Mouse (Mus musculus) megakaryocyte-erythroid progenitor cell, adult 5-6 weeks (primary cell): Measurements from ENCODE around the gene Notch3. TPM values are rescaled to one million over a fixed set of nuclear protein-coding genes. Genes with fewer than 3 reads are reported as not detected.
"Not testable (repeated sequence)": the region's sequence is repeated elsewhere in the genome, so short reads cannot be mapped to it uniquely, and the experiment has no call there.

Source experiments
- ATAC-seq: replicated peaks from 2 replicates; pipeline ENCODE4 v1.8.0; 2016; ENCODE audit warnings: mild to moderate bottlenecking, inconsistent platforms; ENCODE audit not compliant: severe bottlenecking, poor library complexity, low FRiP score, low TSS enrichment
- total RNA-seq, 2 experiments: library from RNA; stranded (forward) in 1 of 2; stranded (reverse) in 1 of 2; fragments of 200-1000, 215-1000 nt in 1 of 2; fragments of >200 nt in 1 of 2; fragmentation: Nextera tagmentation in 1 of 2; gene quantifications; 2 replicates each; pipeline ENCODE4 v1.2.3; 2014 to 2017

The Notch3 gene
- not detected in 2 replicates for total RNA-seq (2014; fragmentation: Nextera tagmentation)
- total RNA-seq (2017), result 0.04 TPM in 1 of 2 replicates, not detected in the other

GRCm38 (mm10) chr17:32166687-32167086 is at the start of gene Notch3:
TSS of gene Notch3 (minus strand) at chr17:32166852.
- no peak for ATAC-seq

DNA sequence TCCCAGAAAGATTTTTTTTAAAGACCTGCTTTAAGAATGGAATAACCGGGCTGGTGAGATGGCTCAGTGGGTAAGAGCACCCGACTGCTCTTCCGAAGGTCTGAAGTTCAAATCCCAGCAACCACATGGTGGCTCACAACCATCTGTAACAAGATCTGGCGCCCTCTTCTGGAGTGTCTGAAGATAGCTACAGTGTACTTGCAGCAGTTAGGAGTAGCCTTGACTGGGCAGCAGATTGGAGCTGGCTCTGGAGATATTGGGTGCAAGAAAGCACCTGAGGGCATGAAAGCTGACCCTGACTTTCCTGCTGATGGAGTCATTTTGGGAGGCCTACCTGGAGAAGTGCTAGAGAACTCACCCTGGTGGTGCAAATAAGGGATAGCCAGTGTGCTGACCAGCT is 48.9 kb upstream of the Notch3 start:
- peak; percentile 59; the same call in 1 of the 2 replicates for ATAC-seq

- ATAC-seq, result not testable (repeated sequence)
These were observed 44.9 kb upstream of the Notch3 start for GRCm38 (mm10) chr17:32211554-32211953.

- no peak for ATAC-seq
These were observed 43.1 kb upstream of the Notch3 start for GRCm38 (mm10) chr17:32209752-32210151.

DNA sequence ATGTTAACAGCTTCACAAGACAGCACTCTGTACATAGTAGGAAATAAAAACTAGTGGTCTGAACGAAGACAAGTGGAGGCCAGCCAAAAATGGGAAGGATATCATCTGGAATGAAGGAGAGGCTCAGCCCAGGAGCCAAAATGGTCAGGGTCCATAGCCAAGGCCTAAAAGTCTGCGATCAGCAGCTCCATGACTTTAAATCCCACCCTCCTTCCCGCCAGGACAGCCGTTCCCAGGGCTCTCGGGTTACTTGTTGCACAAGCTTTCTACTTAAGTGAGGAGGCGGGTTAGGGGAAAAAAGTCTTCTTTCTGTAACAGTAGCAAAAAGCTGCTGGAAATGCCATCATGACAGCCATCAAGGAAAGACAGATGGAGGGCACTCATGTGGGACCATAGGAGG is 42.5 kb upstream of the Notch3 start:
- ATAC-seq, result no peak

- ATAC-seq, result no peak
These were observed 41.1 kb upstream of the Notch3 start for GRCm38 (mm10) chr17:32207586-32208245.

DNA sequence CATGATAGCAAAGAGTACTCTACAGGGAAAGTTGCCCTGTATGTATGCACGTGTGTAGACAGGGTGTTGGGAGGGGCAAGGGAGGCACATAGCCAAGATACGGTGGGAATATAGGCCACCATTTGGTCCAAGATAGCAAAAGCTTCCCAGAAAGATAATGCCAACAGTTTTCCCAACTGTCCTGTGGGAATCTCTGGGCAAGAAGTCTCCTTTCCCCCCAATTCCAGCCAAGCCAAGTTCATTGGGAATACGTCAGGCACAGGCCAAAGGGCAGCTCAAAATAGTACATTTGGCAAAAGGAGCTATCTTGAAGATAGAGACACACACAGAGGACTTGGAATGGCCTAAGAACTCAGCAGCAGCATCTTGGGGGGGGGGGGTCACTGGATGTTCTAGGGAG is 38.7 kb upstream of the Notch3 start:
- ATAC-seq, result no peak

DNA sequence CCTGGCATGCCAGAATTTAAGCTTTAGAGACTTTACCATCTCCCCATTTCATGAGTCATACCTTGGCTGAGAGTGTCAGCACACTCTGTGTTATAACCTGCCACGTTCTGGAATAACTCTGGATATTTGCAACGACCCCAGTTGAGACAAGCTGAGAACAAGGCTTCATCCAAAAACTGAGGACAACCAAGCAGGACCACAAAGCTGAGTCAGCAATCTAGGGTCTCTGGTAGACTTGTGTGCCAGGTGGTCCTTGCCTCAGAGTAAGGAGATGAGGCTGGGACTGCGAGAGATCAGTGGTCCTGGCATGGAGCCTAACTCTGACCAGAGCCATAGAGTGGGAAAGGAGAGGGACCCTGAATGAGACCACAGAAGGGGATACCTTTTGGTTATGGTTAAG is 36.3 kb upstream of the Notch3 start:
- ATAC-seq, result no peak

DNA sequence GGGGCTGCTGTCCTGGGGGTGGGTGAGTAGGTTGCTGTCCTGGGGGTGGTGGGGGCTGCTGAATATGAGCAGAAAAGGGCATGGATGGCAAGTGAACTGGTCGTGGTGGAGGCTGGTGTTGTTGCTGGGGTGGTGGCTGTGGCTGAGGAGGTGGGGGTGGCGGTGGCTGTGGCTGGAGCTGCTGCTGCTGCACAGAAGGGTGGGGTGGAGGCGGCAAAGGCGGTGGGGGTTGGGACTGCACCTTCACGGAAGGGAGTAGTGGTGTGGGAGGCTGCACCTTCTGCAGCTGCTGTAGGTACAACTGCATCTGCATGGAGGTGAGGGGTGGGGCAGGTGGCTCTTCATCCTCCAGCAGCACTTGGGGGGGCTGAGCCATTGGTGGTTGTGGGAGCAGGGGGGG is 34.4 kb upstream of the Notch3 start:
- ATAC-seq, result no peak

DNA sequence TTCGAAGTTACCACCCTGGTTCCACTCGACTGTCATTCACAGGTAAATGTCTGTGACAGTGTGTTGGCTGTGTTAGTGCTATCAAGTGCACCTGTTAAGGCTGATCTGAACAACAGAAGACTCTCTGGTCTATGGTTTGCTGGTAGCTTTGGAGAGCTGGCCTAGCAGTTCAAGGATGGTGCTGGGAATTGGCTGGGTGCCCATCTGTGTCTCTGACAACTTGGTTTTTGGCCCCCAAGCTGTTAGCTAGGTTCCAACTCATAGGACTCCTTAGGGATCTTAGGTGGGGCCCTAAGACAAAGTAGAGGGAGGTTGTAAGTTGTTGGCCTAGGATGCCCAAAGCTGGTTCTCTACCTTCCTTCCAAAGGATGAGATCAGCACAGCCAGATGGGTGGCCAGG is 33.1 kb upstream of the Notch3 start:
- ATAC-seq, result no peak

- ATAC-seq, result no peak
These were observed 30.5 kb upstream of the Notch3 start for GRCm38 (mm10) chr17:32197156-32197555.

GRCm38 (mm10) chr17:32195725-32196124 is 29.1 kb upstream of the Notch3 start:
- ATAC-seq, result no peak

DNA sequence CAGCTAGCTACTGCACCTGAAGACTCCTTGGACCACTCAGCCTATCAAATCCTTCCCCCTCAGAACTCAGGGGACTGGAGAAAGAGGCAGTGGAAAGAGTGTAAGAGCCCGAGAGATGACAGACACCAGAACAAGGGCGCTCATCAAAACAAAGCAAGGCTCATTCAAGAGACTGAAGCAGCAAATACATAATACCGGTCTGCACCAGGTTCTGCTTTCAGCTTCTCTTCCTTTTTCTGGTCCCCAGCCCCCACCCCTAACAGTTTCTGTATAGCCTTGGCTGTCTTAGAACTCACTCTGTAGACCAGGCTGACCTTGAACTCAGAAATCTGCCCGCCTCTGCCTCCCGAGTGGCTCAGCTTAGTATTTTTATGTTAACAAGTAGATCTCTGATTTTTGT is 26.4 kb upstream of the Notch3 start:
- no peak for ATAC-seq

- ATAC-seq, result peak; percentile 61
These were observed 23.2 kb upstream of the Notch3 start for GRCm38 (mm10) chr17:32189850-32190249.

DNA sequence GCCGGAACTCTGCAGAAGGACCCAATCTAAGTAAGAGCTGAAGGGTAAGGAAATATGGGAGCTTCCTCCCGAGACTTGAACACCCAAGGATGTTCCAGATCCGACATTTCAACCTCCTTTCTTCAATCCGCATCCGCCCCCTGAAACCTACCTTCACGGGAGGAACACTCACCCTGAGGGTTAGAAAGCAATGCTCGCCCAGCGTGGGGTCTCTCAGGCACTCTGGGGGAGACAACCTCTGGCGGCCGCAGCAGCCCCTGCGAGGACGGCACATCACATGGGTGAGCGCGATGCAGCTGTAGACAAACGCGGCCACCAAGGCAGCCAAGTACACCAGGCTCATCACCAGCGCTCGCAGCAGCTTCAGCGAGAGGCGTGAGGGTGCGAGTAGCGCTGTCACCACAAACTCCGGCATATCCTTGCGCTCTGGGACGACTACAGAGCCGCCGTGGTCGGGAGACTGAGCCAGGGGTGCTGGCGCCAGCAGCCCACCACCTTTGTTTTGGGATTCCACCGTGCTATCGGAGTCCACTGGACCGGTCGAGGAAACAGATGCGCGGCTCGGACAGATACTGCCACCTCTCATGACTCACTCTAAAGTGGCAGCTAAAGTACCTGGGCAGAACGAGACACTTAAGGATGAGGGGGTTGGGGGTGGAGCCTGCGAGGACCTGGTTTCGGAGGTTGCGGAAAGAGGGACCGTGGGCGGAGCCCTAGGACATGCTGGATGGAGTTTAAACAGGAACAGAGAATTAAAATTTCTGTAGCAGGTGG is 22.4 kb upstream of the Notch3 start, which contains the start of gene Ephx3:
Ephx3 (minus strand) TSS at position 687 of the 774 bp plus-strand sequence.
- 0 out of 2 replicates have a peak, but pooled peaks have one; percentile 31 for ATAC-seq

DNA sequence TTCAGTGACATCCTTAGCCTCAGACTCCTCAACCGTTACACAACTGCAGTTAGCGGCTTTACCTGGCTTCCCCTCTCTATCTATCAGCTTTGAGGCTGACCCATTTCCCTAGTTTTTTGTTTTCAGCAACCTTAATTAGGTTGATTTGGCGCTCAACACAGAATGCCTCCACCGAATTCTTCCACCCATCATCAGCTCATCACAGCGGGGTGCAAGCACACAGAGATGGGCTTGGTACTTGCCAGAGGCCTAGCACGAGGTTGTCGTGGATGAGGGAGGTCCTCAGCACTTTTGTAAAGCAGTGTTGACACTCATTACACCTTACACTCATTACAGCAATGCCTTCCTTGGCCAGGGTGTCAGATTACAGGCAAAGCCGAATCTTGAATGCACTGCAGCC is 16.4 kb upstream of the Notch3 start:
- ATAC-seq, result no peak

DNA sequence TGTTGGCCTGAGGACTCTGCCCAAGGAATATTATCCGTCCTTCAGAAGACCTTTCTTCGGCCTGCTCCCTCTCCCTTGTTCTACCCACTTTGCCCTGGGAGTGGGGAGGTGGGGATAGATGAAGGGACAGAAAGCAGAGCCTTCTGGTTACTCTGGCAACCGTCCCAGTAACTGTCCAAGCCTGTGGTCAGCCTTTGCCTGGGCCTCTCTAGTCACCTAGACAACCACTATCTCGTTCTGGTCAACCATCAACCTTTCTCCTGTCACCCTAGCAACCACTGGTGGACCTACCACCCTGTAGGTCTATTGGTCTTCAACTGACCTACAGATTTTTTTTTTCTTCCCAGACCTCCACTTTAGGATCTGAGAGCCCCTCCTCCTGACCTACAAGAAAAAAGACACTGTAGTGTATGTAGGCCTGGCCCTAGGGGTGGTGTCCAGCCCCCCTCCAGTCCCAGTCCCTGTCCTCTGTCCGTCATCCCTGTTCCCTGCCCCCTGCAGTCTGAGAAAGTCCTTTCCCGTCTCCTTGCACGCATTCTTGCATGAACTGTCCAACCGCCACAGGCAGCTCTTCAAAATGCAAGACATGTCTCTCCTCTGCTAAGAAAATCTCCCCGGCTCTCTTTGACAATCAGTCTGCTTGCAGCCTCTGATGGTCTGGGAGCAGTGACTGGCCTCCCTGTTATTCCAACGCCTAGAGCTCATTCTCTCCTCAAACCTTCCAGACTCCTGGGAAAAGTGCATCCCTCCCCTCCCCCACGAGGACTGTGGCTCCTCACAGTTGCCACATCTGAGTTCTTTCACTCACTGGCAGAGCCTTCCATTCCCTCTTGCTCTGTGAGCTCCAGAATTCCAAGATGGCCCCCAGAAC is 13.2 kb upstream of the Notch3 start:
- no peak for ATAC-seq

DNA sequence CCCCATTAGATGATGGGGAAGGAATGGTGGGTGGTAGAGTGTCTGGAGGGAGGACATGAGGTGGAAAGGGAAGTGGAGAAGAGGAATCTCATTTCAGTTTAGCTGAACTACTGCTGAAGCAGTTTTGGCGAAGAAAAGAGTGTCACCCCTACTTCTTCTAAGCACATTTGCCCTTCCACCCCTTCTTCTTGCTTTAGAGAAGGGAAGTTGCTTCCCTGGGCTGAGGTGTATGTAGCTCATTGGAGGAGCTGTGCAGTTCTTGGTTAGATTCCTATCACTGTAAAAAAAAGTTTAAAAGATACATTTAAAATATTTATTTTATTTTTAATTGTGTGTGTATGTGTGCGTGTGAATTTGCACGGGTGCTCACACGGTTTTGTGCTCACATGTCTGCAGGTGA is 10.3 kb upstream of the Notch3 start:
- ATAC-seq, result no peak

DNA sequence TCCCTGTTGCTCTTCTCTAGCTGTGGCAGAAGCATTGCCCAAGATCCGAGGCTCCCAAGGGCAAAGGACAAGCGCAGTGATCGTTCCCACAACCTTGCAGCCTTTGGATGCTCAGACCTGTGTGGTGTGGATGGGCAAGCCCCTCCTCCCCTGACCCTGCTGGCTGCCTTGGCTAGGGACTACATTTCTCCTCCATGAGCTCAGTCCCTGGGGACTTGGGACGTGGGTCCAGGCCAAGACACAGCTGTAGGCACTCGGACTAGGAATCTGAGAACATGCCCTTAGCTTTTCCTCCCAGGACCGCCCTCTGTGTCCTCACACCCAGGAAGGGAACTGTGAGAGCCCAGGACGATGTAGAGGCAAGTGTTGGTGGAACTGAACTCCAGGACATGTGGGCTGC is 6.5 kb upstream of the Notch3 start:
- ATAC-seq, result no peak

GRCm38 (mm10) chr17:32172485-32172884 is 5.8 kb upstream of the Notch3 start:
- ATAC-seq, result no peak
